ENCODE assay signal across 8 mouse cellular contexts in the genomic region with DNA sequence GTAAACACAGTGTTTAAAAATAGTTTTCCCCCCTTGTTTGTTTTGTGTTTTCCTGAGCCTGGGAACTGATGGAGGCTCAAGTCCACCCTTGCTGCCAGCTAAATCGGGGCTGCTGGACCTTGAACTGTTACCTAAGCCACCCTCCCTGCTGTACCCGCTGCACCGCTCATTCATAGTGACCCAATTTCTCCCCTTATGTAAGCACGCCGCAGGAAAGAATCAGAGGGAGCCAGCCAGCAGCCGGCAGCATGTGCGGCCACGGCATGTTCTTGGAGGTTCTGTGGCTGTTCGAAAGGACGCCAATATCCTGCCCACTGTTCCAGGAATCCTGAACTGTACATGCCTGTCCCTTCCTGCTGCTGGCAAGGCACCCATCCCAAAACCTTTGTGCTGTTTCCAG. TPM values are rescaled to one million over a fixed set of nuclear protein-coding genes. Genes with fewer than 3 reads are reported as not detected.
DNase-seq lines count a peak whose midpoint lies in the region; ATAC-seq and TF ChIP-seq lines count a peak whose summit lies in the region.

No protein-coding gene starts in this region.

- DNase-seq in heart, adult 2 months, result peak; percentile 48 to 73
- DNase-seq in adrenal gland, postnatal 10 days, result peak; percentile 63
- peak; percentile 38 for DNase-seq in forebrain, postnatal 0 days
- DNase-seq in kidney, postnatal 36 days, result peak; percentile 84 to 93
- DNase-seq in lung, adult 18-20 months, result peak; percentile 41 to 57

- no peaks in the 10 kb centered on the region for H3K36me3 ChIP-seq in heart, adult 2 months (ENCODE audit: control insufficient read depth, insufficient read depth, low read length)
- no peaks in the 10 kb centered on the region for H3K36me3 ChIP-seq in heart, embryonic 12.5 days
- no peaks in the 10 kb centered on the region for H3K36me3 ChIP-seq in forebrain, postnatal 0 days (ENCODE audit: insufficient read depth)
- no peaks in the 10 kb centered on the region for H3K36me3 ChIP-seq in stomach, embryonic 15.5 days

- H3K9me3 ChIP-seq in heart, embryonic 12.5 days (replicated peaks), result no peaks in the 10 kb centered on the region
- H3K9me3 ChIP-seq in forebrain, postnatal 0 days (ENCODE audit: low read length), result no peaks in the 10 kb centered on the region
- H3K9me3 ChIP-seq in stomach, embryonic 15.5 days, result no peaks in the 10 kb centered on the region

- no peak overlapping the region for H3K4me3 ChIP-seq in heart, adult 2 months
- no peak overlapping the region for H3K4me3 ChIP-seq in heart, embryonic 12.5 days
- H3K4me3 ChIP-seq in forebrain, postnatal 0 days (ENCODE audit: low read depth, low read length), result no peak overlapping the region
- H3K4me3 ChIP-seq in stomach, embryonic 15.5 days (replicated peaks), result no peak overlapping the region

- no peak overlapping the region for H3K4me2 ChIP-seq in heart, embryonic 12.5 days
- H3K4me2 ChIP-seq in forebrain, postnatal 0 days (ENCODE audit: low read depth), result peak overlapping the region; percentile 19; the same call in 1 of the 2 replicates
- H3K4me2 ChIP-seq in stomach, embryonic 15.5 days, result no peak overlapping the region

- H3K27me3 ChIP-seq in heart, adult 2 months (ENCODE audit: control insufficient read depth, insufficient read depth, low read length), result no peaks in the 10 kb centered on the region
- peaks cover 24% of the 10 kb centered on the region for H3K27me3 ChIP-seq in heart, embryonic 12.5 days (replicated peaks)
- no peaks in the 10 kb centered on the region for H3K27me3 ChIP-seq in forebrain, postnatal 0 days (ENCODE audit: insufficient read depth, low read length)
- no peaks in the 10 kb centered on the region for H3K27me3 ChIP-seq in stomach, embryonic 15.5 days (replicated peaks)

- H3K79me2 ChIP-seq in heart, adult 2 months (replicated peaks; ENCODE audit: control insufficient read depth, insufficient read depth, low read length), result no peaks in the 10 kb centered on the region

- ATAC-seq in heart, embryonic 12.5 days (ENCODE audit: insufficient number of reproducible peaks, low FRiP score), result no peak
- peak; percentile 58 for ATAC-seq in forebrain, postnatal 0 days
- ATAC-seq in stomach, embryonic 15.5 days (ENCODE audit: insufficient read depth, low FRiP score, low read depth), result peak; percentile 57; the same call in 1 of the 2 replicates
- no peak for ATAC-seq in CD4-positive, CD25-positive, alpha-beta regulatory T cell, adult 4 months

- peak; percentile 49; the same call in 1 of the 2 replicates for TF ChIP-seq EP300 in heart, adult 2 months (IDR thresholded peaks at IDR 0.05; ENCODE audit: insufficient read depth, low read depth, low read length)

- H3K27ac ChIP-seq in heart, adult 2 months, result no peak overlapping the region
- H3K27ac ChIP-seq in heart, embryonic 12.5 days (ENCODE audit: poor library complexity, severe bottlenecking), result no peak overlapping the region
- H3K27ac ChIP-seq in forebrain, postnatal 0 days (ENCODE audit: low read depth, low read length), result peak overlapping the region; percentile 16; the same call in 1 of the 2 replicates
- no peak overlapping the region for H3K27ac ChIP-seq in stomach, embryonic 15.5 days

- H3K9ac ChIP-seq in heart, adult 2 months (ENCODE audit: low read depth, low read length), result no peak overlapping the region
- no peak overlapping the region for H3K9ac ChIP-seq in heart, embryonic 12.5 days
- H3K9ac ChIP-seq in forebrain, postnatal 0 days, result peak overlapping the region; percentile 22; the same call in 1 of the 2 replicates
- H3K9ac ChIP-seq in stomach, embryonic 15.5 days, result no peak overlapping the region

- no peak for TF ChIP-seq CTCF in heart, adult 2 months (IDR thresholded peaks at IDR 0.05)
- TF ChIP-seq CTCF in forebrain, postnatal 0 days (IDR thresholded peaks at IDR 0.05; ENCODE audit: low read depth), result no peak

- WGBS in heart, adult 2 months, result 24% methylated on average over 10 of the region's 10 CpGs
- WGBS in heart, embryonic 12.5 days, result 73% methylated on average over 10 of the region's 10 CpGs
- WGBS in forebrain, postnatal 0 days, result 22% methylated on average over 10 of the region's 10 CpGs
- 48% methylated on average over 10 of the region's 10 CpGs for WGBS in stomach, embryonic 15.5 days

- no peak for TF ChIP-seq POLR2A in heart, adult 2 months (IDR thresholded peaks at IDR 0.05; ENCODE audit: insufficient read depth, low read depth, low read length)

- H3K4me1 ChIP-seq in heart, adult 2 months (ENCODE audit: control insufficient read depth, insufficient read depth, low read length), result no peaks in the 10 kb centered on the region
- no peaks in the 10 kb centered on the region for H3K4me1 ChIP-seq in heart, embryonic 12.5 days (replicated peaks)
- peaks cover 12% of the 10 kb centered on the region; the same call in 1 of the 2 replicates for H3K4me1 ChIP-seq in forebrain, postnatal 0 days (ENCODE audit: insufficient read depth)
- 0 out of 2 replicates have a peak, but pooled peaks cover 3% of the 10 kb centered on the region for H3K4me1 ChIP-seq in stomach, embryonic 15.5 days

- intact Hi-C loops in heart, adult 2 months (cut with DNase I), result no loop called here

RNA-seq across cellular contexts. Expression of a gene that starts 26.3 kb away (rescaled TPM):
- not detected for total RNA-seq in heart, adult 2 months (2021)
- 0.06 TPM in 2 replicates for polyA plus RNA-seq in heart, adult 2 months (2012; rRNA removed)
- 0.90 and 1.1 TPM in 2 replicates for polyA plus RNA-seq in heart, embryonic 12.5 days (2016; fragmentation: Nextera tagmentation; extraction: Ambion mirVana)
- total RNA-seq in adrenal gland, postnatal 10 days (2021), result under 1 TPM; 0.57 to 0.61 TPM
- 19.3 and 22.7 TPM in 2 replicates for total RNA-seq in forebrain, postnatal 0 days (2014; rRNA removed)
- polyA plus RNA-seq in forebrain, postnatal 0 days (2015; fragmentation: Nextera tagmentation; extraction: Ambion mirVana), result 12.0 and 16.6 TPM in 2 replicates
- 0.34 and 0.41 TPM in 2 replicates for polyA plus RNA-seq in stomach, embryonic 15.5 days (2015; fragmentation: Nextera tagmentation; extraction: Ambion mirVana)
- polyA plus RNA-seq in CD4-positive, CD25-positive, alpha-beta regulatory T cell, adult 4 months (2017; shearing (Covaris generic)), result under 1 TPM in 1 of 2 experiments, not detected in 1; 0.22 TPM

Comparison
In these comparisons a context has a peak if more than half of its experiments do, and no peak if none do; other contexts are left out.
1. DNase-seq: peak in every context shown above with its lines; median percentile 88 in kidney, postnatal 36 days; 63 in adrenal gland, postnatal 10 days; 60 in heart, adult 2 months; 49 in lung, adult 18-20 months; 38 in forebrain, postnatal 0 days.
2. ATAC-seq: peak in forebrain, postnatal 0 days (single experiment) and stomach, embryonic 15.5 days (single experiment); none in heart, embryonic 12.5 days (single experiment) and CD4-positive, CD25-positive, alpha-beta regulatory T cell, adult 4 months (single experiment).